Mouse (Mus musculus): ENCODE measurements at regions not wholly inside any gene's neighbourhood (a gene's known extent, or its start where the extent isn't known, plus 50 kb on each side); places are given as distances from the start of the nearest gene placed in this dataset.

DNA sequence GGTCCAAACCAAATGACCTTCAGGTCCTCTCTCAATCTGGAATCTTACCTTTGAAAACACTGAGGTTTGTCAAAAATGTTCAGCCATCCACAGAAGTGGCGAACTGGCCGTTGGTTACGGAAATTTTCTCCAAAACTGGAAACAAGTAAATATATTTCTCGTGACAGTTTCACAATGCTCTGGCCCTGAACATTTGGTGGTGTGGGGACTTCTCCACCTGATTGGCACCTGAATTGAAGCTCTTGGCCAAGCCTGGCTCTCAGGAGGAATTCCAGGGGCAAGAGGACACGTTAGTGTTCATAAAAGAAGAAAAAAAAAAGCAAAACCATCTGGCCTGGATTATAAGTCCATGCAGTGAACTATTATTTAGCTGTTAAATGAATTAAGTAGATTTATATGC lies 98.3 kb upstream of the Dlg1 start:
- no peak for TF ChIP-seq CTCF (IDR thresholded peaks at IDR 0.05; ENCODE audit: borderline replicate concordance, control insufficient read depth, extremely low read depth, insufficient read depth, low read length, poor library complexity)
- TF ChIP-seq POLR2A (IDR thresholded peaks at IDR 0.05; ENCODE audit: control insufficient read depth, extremely low read depth, insufficient read depth, low read length, poor library complexity), result no peak
